Mouse (Mus musculus) lung, adult 2 months (tissue): ENCODE measurements at regions not wholly inside any gene's neighbourhood (a gene's known extent, or its start where the extent isn't known, plus 50 kb on each side); places are given as distances from the start of the nearest gene placed in this dataset.

ENCODE experiments used
- CTCF ChIP-seq: fragments of 200-500 bp; IDR thresholded peaks from 2 replicates; pipeline ENCODE4 v1.5.1; 2011; ENCODE audit warnings: mild to moderate bottlenecking, low read length, control low read depth; ENCODE audit not compliant: insufficient read depth
- POLR2A ChIP-seq: fragments of 200-500 bp; IDR thresholded peaks from 2 replicates; pipeline ENCODE4 v1.6.1; 2011; ENCODE audit warnings: low read depth, mild to moderate bottlenecking, control low read depth, low read length, borderline replicate concordance; ENCODE audit errors: extremely low read depth

DNA sequence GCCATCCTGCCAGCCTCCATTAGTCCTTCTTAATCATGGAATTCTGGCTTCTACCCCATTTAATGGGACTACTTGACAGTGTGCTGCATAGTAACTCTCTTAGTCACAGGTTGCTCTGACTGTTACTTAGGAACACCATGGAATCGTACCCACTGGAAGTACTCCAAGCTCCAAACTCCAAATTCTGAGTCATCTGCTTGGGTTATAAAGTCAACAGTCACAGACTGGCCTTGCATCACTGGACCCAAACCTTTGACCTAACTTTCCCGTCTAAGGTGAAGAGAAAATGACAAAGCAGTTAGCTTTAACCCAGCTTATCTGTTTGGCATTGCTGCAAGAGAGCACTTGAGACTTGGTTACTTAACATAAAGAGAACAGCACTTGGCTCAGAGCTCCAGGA lies 126.9 kb downstream of the Zfp365 start:
- TF ChIP-seq POLR2A (no peak), CTCF (no peak)
